In the genomic region with DNA sequence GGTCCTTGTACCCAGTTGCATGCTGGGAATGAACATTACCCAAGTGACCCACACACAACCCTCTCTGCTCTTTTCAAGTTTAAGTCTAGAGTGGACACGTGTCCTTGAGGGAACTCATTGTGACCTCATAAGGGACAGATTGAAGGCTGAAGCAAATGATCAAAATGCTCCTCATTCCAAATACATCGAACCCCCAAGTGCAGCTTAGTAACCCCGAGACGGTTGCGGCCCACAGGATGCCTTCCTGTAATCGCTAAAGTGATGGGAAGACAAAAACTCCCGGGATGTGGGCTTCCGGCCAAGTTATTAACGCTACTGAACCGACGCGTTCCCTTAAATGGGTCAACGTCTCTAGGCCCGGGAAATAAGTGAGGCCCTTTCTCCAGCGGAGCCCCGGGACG, we compare ENCODE assay signal across 8 mouse cellular contexts. TPM values are rescaled to one million over a fixed set of nuclear protein-coding genes. Genes with fewer than 3 reads are reported as not detected.
DNase-seq lines count a peak whose midpoint lies in the region; ATAC-seq lines count a peak whose summit lies in the region.

No protein-coding gene starts in this region.

- H3K4me3 ChIP-seq in lung, embryonic 16.5 days (ENCODE audit: low read length), result peak overlapping the region; percentile 84
- H3K4me3 ChIP-seq in intestine, embryonic 15.5 days (replicated peaks), result peak overlapping the region; percentile 88
- peak overlapping the region; percentile 90 for H3K4me3 ChIP-seq in neural tube, embryonic 14.5 days (ENCODE audit: low read depth, low read length)

- WGBS in lung, embryonic 16.5 days, result under 1% methylated on average over 17 of the region's 17 CpGs
- WGBS in intestine, embryonic 15.5 days, result 1% methylated on average over 17 of the region's 17 CpGs
- under 1% methylated on average over 17 of the region's 17 CpGs for WGBS in neural tube, embryonic 14.5 days

- DNase-seq in lung, adult 18-20 months, result no peak
- peak; percentile 52 for DNase-seq in embryo, embryonic 11 days
- no peak for DNase-seq in ovary, adult 18-20 months (ENCODE audit: low spot score)
- no peak for DNase-seq in urinary bladder, adult 2 months (ENCODE audit: low spot score)
- DNase-seq in ovary, postnatal 10 days (ENCODE audit: low spot score), result no peak

- peaks cover 29% of the 10 kb centered on the region for H3K4me1 ChIP-seq in lung, embryonic 16.5 days (replicated peaks; ENCODE audit: control insufficient read depth, insufficient read depth, low read length)
- H3K4me1 ChIP-seq in intestine, embryonic 15.5 days (replicated peaks), result peaks cover 28% of the 10 kb centered on the region
- peaks cover 20% of the 10 kb centered on the region for H3K4me1 ChIP-seq in neural tube, embryonic 14.5 days (ENCODE audit: control insufficient read depth, insufficient read depth, low read length)

- H3K4me2 ChIP-seq in lung, embryonic 16.5 days (ENCODE audit: low read depth, low read length), result peak overlapping the region; percentile 57
- H3K4me2 ChIP-seq in intestine, embryonic 15.5 days (replicated peaks), result peak overlapping the region; percentile 59
- H3K4me2 ChIP-seq in neural tube, embryonic 14.5 days (ENCODE audit: low read depth, low read length), result peak overlapping the region; percentile 67

- no peaks in the 10 kb centered on the region for H3K9me3 ChIP-seq in lung, embryonic 16.5 days (ENCODE audit: control insufficient read depth, low read length)
- no peaks in the 10 kb centered on the region for H3K9me3 ChIP-seq in intestine, embryonic 15.5 days
- H3K9me3 ChIP-seq in neural tube, embryonic 14.5 days (ENCODE audit: control insufficient read depth, low read length), result no peaks in the 10 kb centered on the region

- H3K27ac ChIP-seq in lung, embryonic 16.5 days (ENCODE audit: low read length), result peak overlapping the region; percentile 86
- H3K27ac ChIP-seq in intestine, embryonic 15.5 days, result peak overlapping the region; percentile 86
- H3K27ac ChIP-seq in neural tube, embryonic 14.5 days (ENCODE audit: low read depth, low read length), result peak overlapping the region; percentile 90

- no peaks in the 10 kb centered on the region for H3K27me3 ChIP-seq in lung, embryonic 16.5 days (ENCODE audit: control insufficient read depth, insufficient read depth, low read depth, low read length)
- H3K27me3 ChIP-seq in intestine, embryonic 15.5 days (replicated peaks), result no peaks in the 10 kb centered on the region
- H3K27me3 ChIP-seq in neural tube, embryonic 14.5 days (ENCODE audit: control insufficient read depth, insufficient read depth, low read length), result no peaks in the 10 kb centered on the region

- peak overlapping the region; percentile 94 for H3K9ac ChIP-seq in lung, embryonic 16.5 days (ENCODE audit: low read length)
- peak overlapping the region; percentile 94 for H3K9ac ChIP-seq in intestine, embryonic 15.5 days
- peak overlapping the region; percentile 95 for H3K9ac ChIP-seq in neural tube, embryonic 14.5 days (replicated peaks; ENCODE audit: low read depth, low read length)

- H3K36me3 ChIP-seq in lung, embryonic 16.5 days (ENCODE audit: control insufficient read depth, insufficient read depth, low read length), result peaks cover 27% of the 10 kb centered on the region
- H3K36me3 ChIP-seq in intestine, embryonic 15.5 days, result peaks cover 16% of the 10 kb centered on the region
- peaks cover 23% of the 10 kb centered on the region for H3K36me3 ChIP-seq in neural tube, embryonic 14.5 days (ENCODE audit: control insufficient read depth, insufficient read depth, low read length)

- no peak for ATAC-seq in lung, embryonic 16.5 days (ENCODE audit: low read depth)
- no peak for ATAC-seq in intestine, embryonic 15.5 days
- no peak; the same call in 1 of the 2 replicates for ATAC-seq in neural tube, embryonic 14.5 days (ENCODE audit: low read depth)

RNA-seq across cellular contexts. Expression of a gene that starts 0.4 kb away (rescaled TPM):
- 286 and 294 TPM in 2 replicates for polyA plus RNA-seq in lung, embryonic 16.5 days (2015; fragmentation: Nextera tagmentation; extraction: Ambion mirVana)
- polyA plus RNA-seq in intestine, embryonic 15.5 days (2015; fragmentation: Nextera tagmentation; extraction: Ambion mirVana), result 360 and 388 TPM in 2 replicates
- 165 and 166 TPM in 2 replicates for polyA plus RNA-seq in neural tube, embryonic 14.5 days (2014; fragmentation: Nextera tagmentation; extraction: Ambion mirVana)
- 80.0 and 94.3 TPM in 2 replicates for polyA plus RNA-seq in urinary bladder, adult 2 months (2012; rRNA removed)

RNA-seq across cellular contexts. Expression of a gene that starts 4.1 kb away (rescaled TPM):
- polyA plus RNA-seq in lung, embryonic 16.5 days (2015; fragmentation: Nextera tagmentation; extraction: Ambion mirVana), result 5.1 and 5.2 TPM in 2 replicates
- polyA plus RNA-seq in intestine, embryonic 15.5 days (2015; fragmentation: Nextera tagmentation; extraction: Ambion mirVana), result 7.4 and 7.7 TPM in 2 replicates
- polyA plus RNA-seq in neural tube, embryonic 14.5 days (2014; fragmentation: Nextera tagmentation; extraction: Ambion mirVana), result 20.0 and 22.1 TPM in 2 replicates
- polyA plus RNA-seq in urinary bladder, adult 2 months (2012; rRNA removed), result 8.9 and 11.6 TPM in 2 replicates
